Mouse (Mus musculus) B cell, adult 2 months (primary cell): Measurements from ENCODE around the gene Myo19.
A peak's percentile ranks its signal among the peaks of the same experiment; 100 is the strongest.
"Not testable (repeated sequence)": the region's sequence is repeated elsewhere in the genome, so short reads cannot be mapped to it uniquely, and the experiment has no call there.

ENCODE experiments used
- DNase-seq, 2 experiments: peaks; one replicate each; pipeline ENCODE4 v3.0.0; 2022

The Myo19 gene

GRCm38 (mm10) chr11:84879772-84880464 lies at the start of gene Myo19, which contains the start of gene Pigw:
Gene Myo19 (plus strand): TSS chr11:84880148.
Gene Pigw (minus strand): TSS chr11:84880285.
- peak; percentile 79 to 81 for DNase-seq

- DNase-seq: peak in 1 of 2 experiments; percentile 11
These were observed 40.6 kb upstream of the Myo19 start for GRCm38 (mm10) chr11:84839330-84839729.

GRCm38 (mm10) chr11:84846741-84847474 lies 33.0 kb upstream of the Myo19 start:
- no peak for DNase-seq

- no peak for DNase-seq
These were observed 32.4 kb upstream of the Myo19 start for GRCm38 (mm10) chr11:84847475-84848090.

- DNase-seq: no peak
These were observed 24.7 kb upstream of the Myo19 start for GRCm38 (mm10) chr11:84855285-84855684.

GRCm38 (mm10) chr11:84865268-84865667 lies 14.7 kb upstream of the Myo19 start:
- DNase-seq: no peak

GRCm38 (mm10) chr11:84867586-84867985 lies 12.4 kb upstream of the Myo19 start:
- DNase-seq: no peak

- peak; percentile 19 to 22 for DNase-seq
These were observed 11.1 kb upstream of the Myo19 start for GRCm38 (mm10) chr11:84868786-84869259.

GRCm38 (mm10) chr11:84869537-84870232 lies 10.3 kb upstream of the Myo19 start:
- DNase-seq: peak; percentile 95 to 96

- DNase-seq: peak; percentile 95
These were observed 9.5 kb upstream of the Myo19 start, which contains the start of gene Ggnbp2 for GRCm38 (mm10) chr11:84870337-84871043. Gene Ggnbp2 (minus strand): TSS chr11:84870817.

GRCm38 (mm10) chr11:84871046-84871445 lies 8.9 kb upstream of the Myo19 start:
- no peak for DNase-seq

- DNase-seq: no peak
These were observed 8.3 kb upstream of the Myo19 start for GRCm38 (mm10) chr11:84871548-84872069.

- DNase-seq: no peak
These were observed 6.7 kb upstream of the Myo19 start for GRCm38 (mm10) chr11:84873042-84873833.

GRCm38 (mm10) chr11:84876020-84876419 lies 3.9 kb upstream of the Myo19 start:
- DNase-seq: not testable (repeated sequence)

GRCm38 (mm10) chr11:84879007-84879771 lies 759 bp upstream of the Myo19 start:
- no peak for DNase-seq

- DNase-seq: peak; percentile 36 to 44
These were observed 565 bp downstream of the Myo19 start for GRCm38 (mm10) chr11:84880465-84880961.

GRCm38 (mm10) chr11:84880971-84881370 lies 1.0 kb downstream of the Myo19 start:
- no peak for DNase-seq

- DNase-seq: no peak
These were observed 2.4 kb downstream of the Myo19 start for GRCm38 (mm10) chr11:84882346-84882745.

GRCm38 (mm10) chr11:84885238-84885637 lies 5.3 kb downstream of the Myo19 start:
- DNase-seq: no peak

GRCm38 (mm10) chr11:84886236-84886635 lies 6.3 kb downstream of the Myo19 start:
- no peak for DNase-seq
